Mouse (Mus musculus) stomach, embryonic 15.5 days (tissue): Measurements from ENCODE around the gene Zscan5b. TPM values are rescaled to one million over a fixed set of nuclear protein-coding genes. Genes with fewer than 3 reads are reported as not detected.
"Not testable (repeated sequence)": the region's sequence is repeated elsewhere in the genome, so short reads cannot be mapped to it uniquely, and the experiment has no call there.

Experiments
- ATAC-seq: fragments of 200-750 bp; cut with Nextera tagmentation; 2 replicates; pipeline ENCODE4 v1.8.0; 2017; ENCODE audit warnings: low read depth, moderate number of reproducible peaks, moderate TSS enrichment; ENCODE audit not compliant: insufficient read depth, low FRiP score
- H3K27ac ChIP-seq: fragments of 300-500 bp; sonication (generic); 2 replicates; pipeline ENCODE4 v1.5.1; 2015; ENCODE audit warnings: mild to moderate bottlenecking, inconsistent platforms
- H3K27me3 ChIP-seq: fragments of 300-500 bp; sonication (generic); replicated peaks from 2 replicates; pipeline ENCODE4 v1.6.1; 2015; ENCODE audit warnings: inconsistent platforms
- H3K36me3 ChIP-seq: fragments of 300-500 bp; sonication (generic); 2 replicates; pipeline ENCODE4 v1.6.1; 2015; ENCODE audit warnings: inconsistent platforms
- H3K4me1 ChIP-seq: fragments of 300-500 bp; sonication (generic); 2 replicates; pipeline ENCODE4 v1.6.1; 2015; ENCODE audit warnings: inconsistent platforms
- H3K4me2 ChIP-seq: fragments of 300-500 bp; sonication (generic); 2 replicates; pipeline ENCODE4 v1.6.1; 2015; ENCODE audit warnings: mild to moderate bottlenecking, inconsistent platforms
- H3K4me3 ChIP-seq: fragments of 300-500 bp; sonication (generic); replicated peaks from 2 replicates; pipeline ENCODE4 v1.5.1; 2015; ENCODE audit warnings: inconsistent platforms
- H3K9ac ChIP-seq: fragments of 300-500 bp; sonication (generic); 2 replicates; pipeline ENCODE4 v1.6.1; 2015; ENCODE audit warnings: inconsistent platforms
- H3K9me3 ChIP-seq: fragments of 300-500 bp; sonication (generic); 2 replicates; pipeline ENCODE4 v1.6.1; 2016; ENCODE audit warnings: inconsistent platforms
- WGBS: fragments of 180-500 bp; shearing (Covaris S2); methylation state at CpG from one replicate; pipeline ENCODE4 v1.1.7; 2015; 5-methylcytosine and 5-hydroxymethylcytosine counted together
- polyA plus RNA-seq: library from polyadenylated mRNA; unstranded; fragments of >200 nt; fragmentation: Nextera tagmentation; extraction: Ambion mirVana; gene quantifications from 2 replicates; pipeline ENCODE4 v1.2.1, GENCODE M21; 2015

Gene Zscan5b
- polyA plus RNA-seq, 1 experiment from 2014 or later, result not detected

DNA sequence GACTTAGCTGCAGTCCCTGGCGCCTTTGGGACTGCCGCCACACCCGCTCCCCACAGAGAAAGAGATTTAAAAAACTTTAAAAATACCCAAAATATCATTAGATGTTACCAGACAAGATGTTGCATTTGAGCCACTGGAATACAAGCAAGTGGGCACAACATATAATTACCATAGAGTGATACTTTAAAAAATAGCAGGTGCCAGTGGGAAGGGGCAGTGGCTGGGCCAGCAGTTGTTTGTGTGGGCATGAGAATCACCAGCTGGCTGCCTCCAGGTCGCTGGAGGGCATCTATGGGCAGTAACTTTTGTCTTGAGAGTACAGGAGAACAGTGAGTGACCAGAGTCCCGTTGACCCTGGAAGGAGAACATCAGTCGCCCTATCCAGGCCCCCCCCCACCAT lies 30.3 kb downstream of the Zscan5b start, which contains the start of gene Epp13:
Gene Epp13 (plus strand): TSS at position 301 of the 400 bp plus-strand sequence.
- ATAC-seq, result no peak
- H3K4me2 ChIP-seq, result no peak within 1 kb of the TSS
- no peak within 1 kb of the TSS for H3K4me3 ChIP-seq
- no peaks in the 10 kb centered on the region for H3K9me3 ChIP-seq
- H3K9ac ChIP-seq, result no peak within 1 kb of the TSS
- no peaks in the 10 kb centered on the region for H3K36me3 ChIP-seq
- no peaks in the 10 kb centered on the region for H3K27me3 ChIP-seq
- no peak within 1 kb of the TSS for H3K27ac ChIP-seq
- H3K4me1 ChIP-seq, result no peaks in the 10 kb centered on the region
- WGBS, result 79% methylated on average over 6 of the region's 6 CpGs

DNA sequence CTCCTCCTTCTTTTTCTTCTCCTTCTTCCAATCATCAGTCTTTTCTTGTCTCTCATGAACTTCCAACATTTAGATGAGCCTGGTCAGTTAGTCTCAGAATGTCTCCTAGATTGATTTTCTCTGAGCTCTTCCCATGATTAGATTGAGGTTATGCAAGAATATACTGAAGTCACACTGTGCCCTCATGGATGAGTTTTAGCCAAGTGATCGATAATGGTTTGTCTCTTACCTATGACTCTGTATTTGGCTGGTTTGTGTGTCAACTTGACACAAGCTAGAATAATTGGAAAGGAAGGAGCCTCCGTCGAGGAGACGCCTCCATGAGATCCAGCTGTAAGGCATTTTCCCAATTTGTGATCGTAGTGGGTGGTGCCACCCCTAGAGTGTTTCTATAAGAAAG lies 32.4 kb downstream of the Zscan5b start:
- H3K9me3 ChIP-seq, result no peaks in the 10 kb centered on the region
- no peak for ATAC-seq
- H3K36me3 ChIP-seq, result no peaks in the 10 kb centered on the region
- WGBS, result 91% methylated on average over 5 of the region's 5 CpGs
- H3K27me3 ChIP-seq, result no peaks in the 10 kb centered on the region
- H3K4me2 ChIP-seq, result no peak overlapping the region
- H3K4me3 ChIP-seq, result no peak overlapping the region
- H3K27ac ChIP-seq, result no peak overlapping the region
- H3K4me1 ChIP-seq, result no peaks in the 10 kb centered on the region
- H3K9ac ChIP-seq, result no peak overlapping the region

DNA sequence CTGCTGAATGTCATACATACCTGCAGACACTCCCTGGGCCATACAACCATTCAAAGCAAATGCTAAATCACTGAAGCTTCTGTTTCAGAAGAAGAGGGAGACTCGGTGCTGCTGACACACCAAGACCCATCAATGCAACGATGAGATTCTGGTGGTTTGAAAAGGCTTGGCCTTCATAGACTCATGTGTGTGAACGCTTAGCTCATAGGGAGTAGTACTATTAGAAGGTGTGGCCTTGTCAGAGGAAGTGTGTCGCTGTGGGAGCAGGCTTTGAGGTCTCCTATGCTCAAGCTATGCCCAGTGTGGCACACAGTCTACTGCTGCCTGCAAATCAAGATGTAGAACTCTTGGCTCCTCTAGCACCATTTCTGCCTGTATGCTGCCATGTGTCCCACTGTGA lies 35.3 kb downstream of the Zscan5b start:
- Histone ChIP-seq H3K27ac (no peak overlapping the region), H3K4me2 (no peak overlapping the region), H3K4me3 (no peak overlapping the region), H3K36me3 (no peaks in the 10 kb centered on the region), H3K9me3 (no peaks in the 10 kb centered on the region), H3K27me3 (no peaks in the 10 kb centered on the region), H3K4me1 (no peaks in the 10 kb centered on the region), H3K9ac (no peak overlapping the region)
- 79% methylated on average over 4 of the region's 4 CpGs for WGBS
- ATAC-seq, result no peak

DNA sequence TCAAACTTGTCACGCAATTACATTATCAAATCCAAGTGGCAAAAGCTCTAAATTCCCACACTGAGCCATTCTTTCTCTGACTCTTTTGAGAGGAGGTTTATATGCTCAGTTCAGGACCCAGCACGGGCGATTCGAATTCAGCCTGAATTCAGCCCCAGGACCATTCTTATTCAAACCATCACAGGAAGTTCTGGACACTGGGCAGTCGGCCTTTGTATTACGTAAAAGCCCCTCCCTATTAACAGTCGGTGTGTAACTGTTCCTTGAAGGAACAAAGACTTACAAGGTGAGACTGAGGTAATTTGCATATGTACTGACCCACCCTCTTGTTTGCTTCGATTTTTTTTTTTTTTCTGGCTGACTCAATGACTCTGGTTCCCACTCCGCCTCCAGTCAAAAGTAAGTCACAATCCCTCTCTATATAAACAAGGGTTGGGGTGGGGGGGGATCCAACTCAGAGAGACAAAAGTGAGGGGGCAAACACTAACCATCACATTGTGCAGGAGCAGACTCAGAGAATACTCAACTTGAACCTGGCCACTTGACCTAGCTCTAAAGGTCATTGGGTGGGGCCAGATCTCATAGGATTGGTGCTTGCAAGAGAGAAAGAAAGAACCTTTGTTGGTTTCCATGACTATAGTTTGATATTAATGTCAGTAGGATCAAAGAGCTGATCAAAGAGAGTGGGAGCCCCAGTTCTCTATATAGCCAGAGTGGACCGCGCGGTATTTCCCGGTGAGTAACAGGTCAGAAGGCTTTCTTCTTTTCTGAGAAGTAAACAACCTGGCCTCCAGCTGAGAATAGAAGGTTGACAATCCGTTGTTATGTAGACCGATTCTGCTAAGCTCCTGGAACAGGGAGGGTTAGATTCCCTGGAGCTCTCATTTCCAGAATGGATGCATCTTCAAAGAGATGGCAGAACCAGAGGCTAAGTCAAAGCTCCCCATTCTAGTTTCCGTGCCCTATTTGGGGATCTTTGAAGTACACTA lies 36.4 kb downstream of the Zscan5b start:
- H3K4me2 ChIP-seq, result no peak overlapping the region
- no peak overlapping the region for H3K9ac ChIP-seq
- no peak overlapping the region for H3K4me3 ChIP-seq
- H3K36me3 ChIP-seq, result no peaks in the 10 kb centered on the region
- no peaks in the 10 kb centered on the region for H3K9me3 ChIP-seq
- H3K27me3 ChIP-seq, result no peaks in the 10 kb centered on the region
- 39% methylated on average over 16 of the region's 16 CpGs for WGBS
- ATAC-seq, result no peak
- no peaks in the 10 kb centered on the region for H3K4me1 ChIP-seq
- no peak overlapping the region for H3K27ac ChIP-seq

DNA sequence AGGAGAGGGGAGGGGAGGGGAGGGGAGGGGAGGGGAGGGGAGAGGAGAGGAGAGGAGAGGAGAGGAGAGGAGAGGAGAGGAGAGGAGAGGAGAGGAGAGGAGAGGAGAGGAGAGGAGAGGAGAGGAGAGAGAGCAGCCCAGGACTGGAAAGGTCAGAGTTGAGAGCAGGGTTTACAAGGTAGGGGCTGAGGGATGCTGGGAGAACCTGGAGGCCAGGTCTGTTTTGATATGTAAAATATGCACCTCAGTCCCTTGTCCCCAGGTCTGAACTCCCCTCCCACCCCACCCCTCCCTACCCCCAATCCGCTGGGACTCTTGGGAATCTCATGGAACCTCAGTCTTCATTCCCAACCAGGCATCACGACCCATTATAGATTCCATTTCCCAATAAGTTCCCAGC lies 37.9 kb downstream of the Zscan5b start:
- H3K9ac ChIP-seq, H3K36me3 ChIP-seq, H3K27me3 ChIP-seq, H3K4me3 ChIP-seq, ATAC-seq, H3K27ac ChIP-seq, H3K9me3 ChIP-seq, H3K4me2 ChIP-seq, H3K4me1 ChIP-seq: not testable (repeated sequence)
- WGBS, result 43% methylated on average over 2 of the region's 2 CpGs

DNA sequence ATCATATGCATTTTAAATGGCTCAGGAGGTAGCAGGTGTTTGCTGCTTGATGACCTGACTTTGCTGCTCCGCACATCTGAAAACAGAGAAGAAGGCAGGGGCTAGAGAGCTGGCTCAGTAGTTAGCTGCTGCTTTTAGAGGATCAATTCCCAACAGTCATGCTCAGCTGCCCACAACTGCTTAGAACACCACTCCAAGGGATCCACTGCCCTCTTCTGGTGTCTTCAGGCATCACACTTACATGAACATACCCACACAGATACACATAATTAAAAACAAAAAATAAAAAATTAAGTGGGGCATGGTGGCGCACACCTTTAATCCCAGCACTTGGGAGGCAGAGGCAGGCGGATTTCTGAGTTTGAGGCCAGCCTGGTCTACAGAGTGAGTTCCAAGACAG lies 40.0 kb downstream of the Zscan5b start:
- Histone ChIP-seq H3K36me3 (no peaks in the 10 kb centered on the region), H3K9ac (no peak overlapping the region), H3K4me2 (no peak overlapping the region), H3K27ac (no peak overlapping the region), H3K4me1 (no peaks in the 10 kb centered on the region), H3K27me3 (no peaks in the 10 kb centered on the region), H3K4me3 (no peak overlapping the region), H3K9me3 (no peaks in the 10 kb centered on the region)
- 85% methylated on average over 3 of the region's 3 CpGs for WGBS
- no peak for ATAC-seq

GRCm38 (mm10) chr7:6262984-6263383 lies 40.9 kb downstream of the Zscan5b start:
- ATAC-seq, result no peak
- no peaks in the 10 kb centered on the region for H3K4me1 ChIP-seq
- no peak overlapping the region for H3K27ac ChIP-seq
- 72% methylated on average over 4 of the region's 4 CpGs for whole genome bisulfite sequencing
- H3K9me3 ChIP-seq, result no peaks in the 10 kb centered on the region
- no peaks in the 10 kb centered on the region for H3K36me3 ChIP-seq
- no peak overlapping the region for H3K4me2 ChIP-seq
- no peak overlapping the region for H3K4me3 ChIP-seq
- no peak overlapping the region for H3K9ac ChIP-seq
- no peaks in the 10 kb centered on the region for H3K27me3 ChIP-seq

GRCm38 (mm10) chr7:6265695-6266094 lies 43.6 kb downstream of the Zscan5b start:
- no peaks in the 10 kb centered on the region for H3K4me1 ChIP-seq
- H3K36me3 ChIP-seq, result no peaks in the 10 kb centered on the region
- H3K4me2 ChIP-seq, result no peak overlapping the region
- H3K27ac ChIP-seq, result no peak overlapping the region
- H3K9me3 ChIP-seq, result no peaks in the 10 kb centered on the region
- WGBS, result 56% methylated on average over 8 of the region's 8 CpGs
- ATAC-seq, result no peak
- no peak overlapping the region for H3K9ac ChIP-seq
- H3K4me3 ChIP-seq, result no peak overlapping the region
- H3K27me3 ChIP-seq, result no peaks in the 10 kb centered on the region

- peak; percentile 17; the same call in 1 of the 2 replicates for ATAC-seq
- Histone ChIP-seq H3K36me3 (no peaks in the 10 kb centered on the region), H3K27ac (no peak overlapping the region), H3K9me3 (no peaks in the 10 kb centered on the region), H3K27me3 (no peaks in the 10 kb centered on the region), H3K9ac (no peak overlapping the region), H3K4me3 (no peak overlapping the region), H3K4me2 (no peak overlapping the region), H3K4me1 (no peaks in the 10 kb centered on the region)
- 27% methylated on average over 3 of the region's 3 CpGs for WGBS
Observed at GRCm38 (mm10) chr7:6277906-6278305, 55.8 kb downstream of the Zscan5b start.

DNA sequence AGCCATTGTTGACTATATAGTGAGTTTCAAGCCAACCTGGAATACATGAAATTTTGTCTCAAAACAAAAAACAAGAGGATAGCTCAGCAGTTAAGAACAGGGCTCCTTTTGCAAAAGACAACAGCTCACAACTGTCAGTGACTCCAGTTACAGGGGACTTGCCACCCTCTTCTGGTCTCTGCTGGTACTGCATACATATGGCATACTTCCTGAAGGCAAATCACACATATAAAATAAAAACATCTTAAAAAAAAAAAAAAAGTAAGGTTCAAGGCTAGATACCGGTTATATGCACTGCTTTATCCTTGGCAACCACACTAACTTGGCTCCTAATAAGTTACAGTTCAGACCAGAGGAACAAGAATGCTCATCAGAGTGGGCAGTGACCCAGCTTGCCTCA lies 60.7 kb downstream of the Zscan5b start:
- no peak for ATAC-seq
- Histone ChIP-seq H3K4me3 (peak overlapping the region; percentile 53), H3K36me3 (no peaks in the 10 kb centered on the region), H3K9ac (no peak overlapping the region), H3K4me1 (peaks cover 4% of the 10 kb centered on the region; the same call in 1 of the 2 replicates), H3K9me3 (no peaks in the 10 kb centered on the region), H3K27me3 (no peaks in the 10 kb centered on the region), H3K4me2 (peak overlapping the region; percentile 61), H3K27ac (peak overlapping the region; percentile 90; the same call in 1 of the 2 replicates)
- WGBS, result 6% methylated on average over 1 of the region's 1 CpGs

DNA sequence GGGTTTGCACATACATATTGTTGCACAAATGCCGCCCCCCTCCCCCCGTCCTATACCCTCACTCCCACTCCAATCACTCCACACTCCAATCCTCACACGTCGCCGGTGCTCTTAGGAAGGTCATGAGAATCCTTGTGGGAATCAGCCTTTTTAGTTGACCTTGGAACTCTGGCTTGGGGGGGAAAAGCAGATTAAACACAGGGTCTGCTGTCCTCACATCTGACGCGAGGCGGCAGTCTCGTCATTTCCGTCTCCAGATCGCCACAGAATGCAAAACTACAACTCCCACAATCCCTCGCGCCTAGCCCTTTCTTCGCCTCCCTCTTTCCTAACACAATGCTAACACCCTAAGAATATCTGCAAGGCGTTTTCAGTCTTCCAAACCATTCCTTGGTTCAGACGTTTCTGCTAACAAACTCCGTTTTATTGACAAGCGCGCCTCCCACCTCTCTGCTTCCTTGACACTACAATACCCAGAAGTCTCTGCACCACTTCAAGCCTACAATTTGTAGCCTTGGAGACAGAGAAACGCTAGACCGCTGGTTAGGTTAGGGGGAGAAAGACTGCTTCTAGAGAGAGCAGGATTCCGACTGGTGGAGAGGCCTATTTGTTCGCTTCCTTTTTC lies 61.5 kb downstream of the Zscan5b start:
- Histone ChIP-seq H3K27me3 (no peaks in the 10 kb centered on the region), H3K4me1 (peaks cover 4% of the 10 kb centered on the region; the same call in 1 of the 2 replicates), H3K4me3 (peak overlapping the region; percentile 53), H3K4me2 (peak overlapping the region; percentile 61), H3K9me3 (no peaks in the 10 kb centered on the region), H3K9ac (peak overlapping the region; percentile 35; the same call in 1 of the 2 replicates), H3K27ac (peak overlapping the region; percentile 90), H3K36me3 (no peaks in the 10 kb centered on the region)
- 2% methylated on average over 23 of the region's 23 CpGs for WGBS
- ATAC-seq, result peak; percentile 47

- ATAC-seq, result no peak
- H3K36me3 ChIP-seq, result no peaks in the 10 kb centered on the region
- H3K27ac ChIP-seq, result no peak overlapping the region
- no peak overlapping the region for H3K4me3 ChIP-seq
- no peak overlapping the region for H3K4me2 ChIP-seq
- no peaks in the 10 kb centered on the region for H3K9me3 ChIP-seq
- WGBS, result 85% methylated on average over 4 of the region's 4 CpGs
- H3K4me1 ChIP-seq, result peaks cover 4% of the 10 kb centered on the region; the same call in 1 of the 2 replicates
- no peaks in the 10 kb centered on the region for H3K27me3 ChIP-seq
- H3K9ac ChIP-seq, result no peak overlapping the region
Observed at GRCm38 (mm10) chr7:6284442-6285012, 62.4 kb downstream of the Zscan5b start.
